Mouse (Mus musculus) activated CD4-positive, CD25-positive, alpha-beta regulatory T cell, adult 9 weeks (primary cell): ENCODE data around the gene Npepl1. TPM values are rescaled to one million over a fixed set of nuclear protein-coding genes. Genes with fewer than 3 reads are reported as not detected.

Source experiments
- polyA plus RNA-seq: library from polyadenylated mRNA; unstranded; fragments of 100-300 nt; shearing (Covaris generic); gene quantifications from one replicate; pipeline ENCODE4 v1.2.1, GENCODE M21; 2017

The Npepl1 gene
- 37.5 TPM for polyA plus RNA-seq

GRCm38 (mm10) chr2:174109991-174110782, at the start of gene Npepl1:
Npepl1 (plus strand) TSS chr2:174110349.

GRCm38 (mm10) chr2:174075673-174076432, 34.3 kb upstream of the Npepl1 start, which contains the start of gene Stx16:
Stx16 (plus strand) TSS chr2:174076308.

Other genes with a start within 250 kb of the Npepl1 start
- 32.8 TPM for gene Stx16, start 34.0 kb upstream of the Npepl1 start, polyA plus RNA-seq
- 79.8 TPM for gene Gnas, start 174.0 kb downstream of the Npepl1 start, polyA plus RNA-seq
- 2.1 TPM for gene Gm20721, start 236.4 kb downstream of the Npepl1 start, polyA plus RNA-seq